Mouse (Mus musculus): ENCODE data around the gene Tvp23a. TPM values are rescaled to one million over a fixed set of nuclear protein-coding genes. Genes with fewer than 3 reads are reported as not detected.

The Tvp23a gene
- polyA plus RNA-seq, 1 experiment, result not detected

- Histone ChIP-seq H3K4me1 (ENCODE audit: control insufficient read depth, insufficient read depth, low read length) (peaks cover 42% of the 10 kb centered on the region), H3K4me3 (ENCODE audit: insufficient read depth, low read length) (no peak overlapping the region), H3K27ac (ENCODE audit: insufficient read depth, low read depth, low read length) (no peak overlapping the region)
- no peak for TF ChIP-seq CTCF (IDR thresholded peaks at IDR 0.05; ENCODE audit: low read depth, low read length)
- TF ChIP-seq POLR2A (IDR thresholded peaks at IDR 0.05; ENCODE audit: borderline replicate concordance, low read depth, low read length), result no peak
Measured at GRCm38 (mm10) chr16:10486993-10487392, 39.8 kb upstream of the Tvp23a start.

GRCm38 (mm10) chr16:10482343-10482742, 35.2 kb upstream of the Tvp23a start:
- Histone ChIP-seq H3K27ac (ENCODE audit: insufficient read depth, low read depth, low read length) (peak overlapping the region; percentile 24; the same call in 1 of the 2 replicates), H3K4me3 (ENCODE audit: insufficient read depth, low read length) (no peak overlapping the region), H3K4me1 (ENCODE audit: control insufficient read depth, insufficient read depth, low read length) (peaks cover 52% of the 10 kb centered on the region)
- TF ChIP-seq CTCF (IDR thresholded peaks at IDR 0.05; ENCODE audit: low read depth, low read length), result no peak
- no peak for TF ChIP-seq POLR2A (IDR thresholded peaks at IDR 0.05; ENCODE audit: borderline replicate concordance, low read depth, low read length)

GRCm38 (mm10) chr16:10479857-10480256, 32.7 kb upstream of the Tvp23a start, which contains the start of gene Ciita:
Gene Ciita (plus strand): TSS chr16:10480059.
- peak within 1 kb of the TSS; percentile 35 for H3K27ac ChIP-seq (ENCODE audit: insufficient read depth, low read depth, low read length)
- no peak within 1 kb of the TSS for H3K4me3 ChIP-seq (ENCODE audit: insufficient read depth, low read length)
- no peak for TF ChIP-seq POLR2A (IDR thresholded peaks at IDR 0.05; ENCODE audit: borderline replicate concordance, low read depth, low read length)
- no peak for TF ChIP-seq CTCF (IDR thresholded peaks at IDR 0.05; ENCODE audit: low read depth, low read length)
- peaks cover 66% of the 10 kb centered on the region for H3K4me1 ChIP-seq (ENCODE audit: control insufficient read depth, insufficient read depth, low read length)

- 0 out of 2 replicates have a peak overlapping the region, but pooled peaks have one; percentile 3 for H3K4me3 ChIP-seq (ENCODE audit: insufficient read depth, low read length)
- TF ChIP-seq POLR2A (IDR thresholded peaks at IDR 0.05; ENCODE audit: borderline replicate concordance, low read depth, low read length) (no peak), CTCF (IDR thresholded peaks at IDR 0.05; ENCODE audit: low read depth, low read length) (no peak)
- peaks cover 46% of the 10 kb centered on the region for H3K4me1 ChIP-seq (ENCODE audit: control insufficient read depth, insufficient read depth, low read length)
- peak overlapping the region; percentile 88 for H3K27ac ChIP-seq (ENCODE audit: insufficient read depth, low read depth, low read length)
Measured at GRCm38 (mm10) chr16:10475919-10476318, 28.8 kb upstream of the Tvp23a start.

- no peak overlapping the region for H3K27ac ChIP-seq (ENCODE audit: insufficient read depth, low read depth, low read length)
- TF ChIP-seq CTCF (IDR thresholded peaks at IDR 0.05; ENCODE audit: low read depth, low read length), result no peak
- peaks cover 41% of the 10 kb centered on the region for H3K4me1 ChIP-seq (ENCODE audit: control insufficient read depth, insufficient read depth, low read length)
- H3K4me3 ChIP-seq (ENCODE audit: insufficient read depth, low read length), result no peak overlapping the region
Measured at GRCm38 (mm10) chr16:10474956-10475355, 27.8 kb upstream of the Tvp23a start.

GRCm38 (mm10) chr16:10471950-10472349, 24.8 kb upstream of the Tvp23a start:
- Histone ChIP-seq H3K4me3 (ENCODE audit: insufficient read depth, low read length) (no peak overlapping the region), H3K4me1 (ENCODE audit: control insufficient read depth, insufficient read depth, low read length) (peaks cover 28% of the 10 kb centered on the region), H3K27ac (ENCODE audit: insufficient read depth, low read depth, low read length) (no peak overlapping the region)
- no peak for TF ChIP-seq CTCF (IDR thresholded peaks at IDR 0.05; ENCODE audit: low read depth, low read length)
- TF ChIP-seq POLR2A (IDR thresholded peaks at IDR 0.05; ENCODE audit: borderline replicate concordance, low read depth, low read length), result no peak

GRCm38 (mm10) chr16:10468201-10468600, 21.0 kb upstream of the Tvp23a start:
- Histone ChIP-seq H3K4me1 (ENCODE audit: control insufficient read depth, insufficient read depth, low read length) (peaks cover 11% of the 10 kb centered on the region), H3K27ac (ENCODE audit: insufficient read depth, low read depth, low read length) (no peak overlapping the region), H3K4me3 (ENCODE audit: insufficient read depth, low read length) (no peak overlapping the region)
- TF ChIP-seq CTCF (IDR thresholded peaks at IDR 0.05; ENCODE audit: low read depth, low read length) (no peak), POLR2A (IDR thresholded peaks at IDR 0.05; ENCODE audit: borderline replicate concordance, low read depth, low read length) (no peak)

- H3K4me3 ChIP-seq (ENCODE audit: insufficient read depth, low read length), result no peak overlapping the region
- H3K27ac ChIP-seq (ENCODE audit: insufficient read depth, low read depth, low read length), result no peak overlapping the region
- peaks cover 11% of the 10 kb centered on the region for H3K4me1 ChIP-seq (ENCODE audit: control insufficient read depth, insufficient read depth, low read length)
- TF ChIP-seq POLR2A (IDR thresholded peaks at IDR 0.05; ENCODE audit: borderline replicate concordance, low read depth, low read length), result no peak
- no peak for TF ChIP-seq CTCF (IDR thresholded peaks at IDR 0.05; ENCODE audit: low read depth, low read length)
Measured at GRCm38 (mm10) chr16:10467391-10468107, 20.4 kb upstream of the Tvp23a start.

- Histone ChIP-seq H3K4me3 (ENCODE audit: insufficient read depth, low read length) (no peak overlapping the region), H3K27ac (ENCODE audit: insufficient read depth, low read depth, low read length) (no peak overlapping the region), H3K4me1 (ENCODE audit: control insufficient read depth, insufficient read depth, low read length) (peaks cover 16% of the 10 kb centered on the region)
- no peak for TF ChIP-seq POLR2A (IDR thresholded peaks at IDR 0.05; ENCODE audit: borderline replicate concordance, low read depth, low read length)
- TF ChIP-seq CTCF (IDR thresholded peaks at IDR 0.05; ENCODE audit: low read depth, low read length), result no peak
Measured at GRCm38 (mm10) chr16:10465011-10465681, 18.0 kb upstream of the Tvp23a start.

GRCm38 (mm10) chr16:10461178-10461577, 14.0 kb upstream of the Tvp23a start:
- H3K4me3 ChIP-seq (ENCODE audit: insufficient read depth, low read length), result no peak overlapping the region
- TF ChIP-seq POLR2A (IDR thresholded peaks at IDR 0.05; ENCODE audit: borderline replicate concordance, low read depth, low read length), result no peak
- TF ChIP-seq CTCF (IDR thresholded peaks at IDR 0.05; ENCODE audit: low read depth, low read length), result no peak
- H3K27ac ChIP-seq (ENCODE audit: insufficient read depth, low read depth, low read length), result no peak overlapping the region
- peaks cover 12% of the 10 kb centered on the region for H3K4me1 ChIP-seq (ENCODE audit: control insufficient read depth, insufficient read depth, low read length)

All from bone marrow macrophage, adult 2 months (primary cell).